Mouse (Mus musculus) embryonic facial prominence, embryonic 14.5 days (tissue): Measurements from ENCODE around the gene Prkn. TPM values are rescaled to one million over a fixed set of nuclear protein-coding genes. Genes with fewer than 3 reads are reported as not detected.

Source experiments
- ATAC-seq: fragments of 200-750 bp; cut with Nextera tagmentation; 2 replicates; pipeline ENCODE4 v1.8.0; 2017; ENCODE audit warnings: low read depth, moderate number of reproducible peaks, moderate TSS enrichment
- DNase-seq: peaks from one replicate; pipeline ENCODE4 v3.0.0-alpha.2; 2015; ENCODE audit warnings: low spot score
- H3K27ac ChIP-seq: fragments of 300-500 bp; sonication (generic); replicated peaks from 2 replicates; pipeline ENCODE4 v1.5.1; 2014; ENCODE audit warnings: low read depth, mild to moderate bottlenecking, low read length, moderate library complexity
- H3K27me3 ChIP-seq: fragments of 300-500 bp; sonication (generic); replicated peaks from 2 replicates; pipeline ENCODE4 v1.6.1; 2014; ENCODE audit warnings: low read length; ENCODE audit not compliant: control insufficient read depth, insufficient read depth
- H3K36me3 ChIP-seq: fragments of 300-500 bp; sonication (generic); 2 replicates; pipeline ENCODE4 v1.6.1; 2014; ENCODE audit warnings: low read length, mixed read lengths; ENCODE audit not compliant: control insufficient read depth, insufficient read depth
- H3K4me1 ChIP-seq: fragments of 300-500 bp; sonication (generic); 2 replicates; pipeline ENCODE4 v1.6.1; 2014; ENCODE audit warnings: antibody characterized with exemption, low read length; ENCODE audit not compliant: control insufficient read depth, insufficient read depth
- H3K4me2 ChIP-seq: fragments of 300-500 bp; sonication (generic); 2 replicates; pipeline ENCODE4 v1.6.1; 2014; ENCODE audit warnings: low read depth, mild to moderate bottlenecking, low read length, moderate library complexity, mixed read lengths
- H3K4me3 ChIP-seq: fragments of 300-500 bp; sonication (generic); 2 replicates; pipeline ENCODE4 v1.5.1; 2014; ENCODE audit warnings: low read depth, mild to moderate bottlenecking, low read length
- H3K9ac ChIP-seq: fragments of 300-500 bp; sonication (generic); 2 replicates; pipeline ENCODE4 v1.6.1; 2014; ENCODE audit warnings: low read depth, mild to moderate bottlenecking, low read length, moderate library complexity, mixed read lengths
- H3K9me3 ChIP-seq: fragments of 300-500 bp; sonication (generic); 2 replicates; pipeline ENCODE4 v1.6.1; 2016; ENCODE audit warnings: low read length; ENCODE audit not compliant: control insufficient read depth
- WGBS: fragments of 180-500 bp; shearing (Covaris S2); extraction: QIAGEN DNeasy Blood & Tissue Kit; methylation state at CpG from one replicate; pipeline ENCODE4 v1.1.7; 2014; 5-methylcytosine and 5-hydroxymethylcytosine counted together
- polyA plus RNA-seq: library from polyadenylated mRNA; unstranded; fragments of >200 nt; fragmentation: Nextera tagmentation; extraction: Ambion mirVana; gene quantifications from 2 replicates; pipeline ENCODE4 v1.2.1, GENCODE M21; 2014

Prkn gene
- polyA plus RNA-seq, 1 experiment from 2014 or later, result 2.9 TPM

DNA sequence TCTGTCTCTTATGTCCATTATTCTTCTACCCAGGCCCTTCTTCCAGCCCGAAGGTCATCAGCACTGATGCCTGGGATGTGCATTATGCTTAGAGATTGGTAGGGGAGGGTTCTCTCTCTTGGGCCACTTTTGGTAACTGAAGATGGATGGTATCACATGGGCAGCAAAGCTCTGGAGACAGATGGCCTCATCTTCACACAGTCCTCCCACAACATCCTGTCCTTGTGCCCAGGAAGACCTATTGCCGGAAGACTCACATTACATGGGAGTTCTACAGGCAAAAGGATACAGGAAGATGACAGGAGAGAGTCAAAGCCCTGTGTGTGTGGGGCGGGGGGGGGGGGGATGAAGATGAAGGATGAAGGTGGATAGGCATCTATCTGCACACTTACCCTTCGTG, 928.2 kb downstream of the Prkn start:
- H3K36me3 ChIP-seq, result no peaks in the 10 kb centered on the region
- H3K27ac ChIP-seq, result no peak overlapping the region
- no peaks in the 10 kb centered on the region for H3K27me3 ChIP-seq
- no peaks in the 10 kb centered on the region for H3K9me3 ChIP-seq
- no peak for DNase-seq
- H3K4me1 ChIP-seq, result peaks cover 3% of the 10 kb centered on the region; the same call in 1 of the 2 replicates
- WGBS, result 70% methylated on average over 4 of the region's 4 CpGs
- no peak for ATAC-seq
- no peak overlapping the region for H3K4me2 ChIP-seq
- no peak overlapping the region for H3K9ac ChIP-seq
- no peak overlapping the region for H3K4me3 ChIP-seq

GRCm38 (mm10) chr17:11768971-11769370, 928.8 kb downstream of the Prkn start:
- no peak overlapping the region for H3K27ac ChIP-seq
- H3K4me2 ChIP-seq, result no peak overlapping the region
- H3K9ac ChIP-seq, result no peak overlapping the region
- no peak overlapping the region for H3K4me3 ChIP-seq
- no peak for ATAC-seq
- no peaks in the 10 kb centered on the region for H3K27me3 ChIP-seq
- 84% methylated on average over 1 of the region's 1 CpGs for WGBS
- DNase-seq, result no peak
- H3K36me3 ChIP-seq, result no peaks in the 10 kb centered on the region
- peaks cover 3% of the 10 kb centered on the region; the same call in 1 of the 2 replicates for H3K4me1 ChIP-seq
- H3K9me3 ChIP-seq, result no peaks in the 10 kb centered on the region

- H3K4me2 ChIP-seq, result no peak overlapping the region
- no peaks in the 10 kb centered on the region for H3K36me3 ChIP-seq
- ATAC-seq (no peak), DNase-seq (no peak)
- 82% methylated on average over 3 of the region's 3 CpGs for WGBS
- H3K27me3 ChIP-seq, result no peaks in the 10 kb centered on the region
- no peaks in the 10 kb centered on the region for H3K9me3 ChIP-seq
- no peak overlapping the region for H3K9ac ChIP-seq
- no peak overlapping the region for H3K4me3 ChIP-seq
- H3K27ac ChIP-seq, result no peak overlapping the region
- H3K4me1 ChIP-seq, result peaks cover 3% of the 10 kb centered on the region; the same call in 1 of the 2 replicates
Observed at GRCm38 (mm10) chr17:11769513-11769912, 929.3 kb downstream of the Prkn start.

DNA sequence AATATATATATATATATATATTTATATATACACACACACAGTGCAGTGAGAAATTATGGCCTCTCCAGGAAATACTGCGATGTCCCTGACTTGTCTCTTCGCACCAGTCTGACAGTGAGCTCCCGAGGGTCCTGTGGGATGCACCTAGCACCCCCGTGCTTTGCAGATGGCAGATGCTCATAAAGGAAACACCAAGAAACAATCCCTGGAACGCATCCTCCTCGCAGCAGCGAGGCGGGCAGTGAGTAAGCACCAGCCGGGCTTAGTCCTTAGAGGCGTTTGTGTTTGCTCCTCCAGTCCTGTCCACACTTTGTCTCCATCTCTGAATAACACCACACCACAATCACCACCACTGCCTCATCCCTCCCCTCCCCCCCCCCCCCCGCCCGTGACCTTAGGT, 939.4 kb downstream of the Prkn start:
- DNase-seq (no peak), ATAC-seq (no peak)
- H3K4me3 ChIP-seq, result no peak overlapping the region
- H3K27me3 ChIP-seq, result no peaks in the 10 kb centered on the region
- no peak overlapping the region for H3K27ac ChIP-seq
- no peak overlapping the region for H3K9ac ChIP-seq
- H3K9me3 ChIP-seq, result no peaks in the 10 kb centered on the region
- no peak overlapping the region for H3K4me2 ChIP-seq
- H3K36me3 ChIP-seq, result no peaks in the 10 kb centered on the region
- 83% methylated on average over 10 of the region's 12 CpGs for WGBS
- no peaks in the 10 kb centered on the region for H3K4me1 ChIP-seq

DNA sequence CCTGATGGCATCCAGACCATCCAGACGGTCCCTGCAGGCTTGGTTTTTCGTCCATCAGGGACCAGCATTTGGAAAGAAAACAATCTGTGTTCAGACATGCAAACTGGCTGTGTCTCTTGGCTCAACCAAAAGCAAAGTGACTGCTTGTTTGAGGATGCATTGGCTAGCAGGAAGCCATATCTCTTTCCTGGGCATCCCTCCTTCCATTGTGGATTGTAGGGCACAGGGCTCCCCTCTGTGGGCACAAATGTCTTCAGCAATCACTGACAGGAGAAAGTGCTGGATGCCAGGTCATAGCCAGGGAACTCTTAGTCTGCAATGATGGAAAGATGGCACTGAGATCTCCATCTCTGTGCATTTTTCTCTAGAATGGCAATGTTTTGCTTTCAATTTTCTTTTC, 939.8 kb downstream of the Prkn start:
- H3K9ac ChIP-seq, result no peak overlapping the region
- WGBS, result 25% methylated on average over 2 of the region's 2 CpGs

DNA sequence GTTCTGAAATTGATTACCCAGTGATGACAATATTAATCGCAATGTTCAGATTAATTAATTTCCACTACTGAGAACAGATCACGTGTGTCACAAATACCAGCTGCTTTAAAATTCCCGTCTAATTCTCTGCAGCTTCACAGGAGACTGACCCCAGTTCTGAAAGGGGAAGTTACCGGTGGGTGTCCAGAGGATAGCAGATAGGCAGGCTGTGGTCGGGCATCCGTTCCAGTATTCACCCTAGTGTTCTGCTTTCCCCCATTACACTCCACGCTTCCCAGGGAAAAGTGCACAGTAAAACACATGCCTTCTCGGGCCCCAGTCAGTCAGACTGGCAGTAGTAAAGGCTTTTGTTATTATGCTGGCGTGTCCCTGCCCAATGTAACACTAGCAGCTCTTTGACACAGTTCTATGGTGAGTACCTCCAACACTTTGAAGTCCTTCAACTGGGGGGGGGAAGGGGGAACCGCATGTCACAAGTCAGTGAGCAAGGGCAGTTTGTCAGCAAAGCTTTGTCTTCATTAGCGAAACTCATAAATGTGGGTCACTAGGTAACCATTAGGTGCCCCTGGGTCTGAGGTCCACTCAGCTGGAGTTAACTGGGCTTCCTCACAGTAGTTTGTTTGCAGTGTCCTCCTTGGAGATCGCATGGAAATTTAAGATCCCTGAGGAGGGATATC, 940.8 kb downstream of the Prkn start:
- ATAC-seq (no peak), DNase-seq (no peak)
- no peaks in the 10 kb centered on the region for H3K9me3 ChIP-seq
- WGBS, result 60% methylated on average over 12 of the region's 12 CpGs
- H3K4me1 ChIP-seq, result no peaks in the 10 kb centered on the region
- H3K4me2 ChIP-seq, result no peak overlapping the region
- H3K9ac ChIP-seq, result no peak overlapping the region
- no peaks in the 10 kb centered on the region for H3K27me3 ChIP-seq
- no peak overlapping the region for H3K27ac ChIP-seq
- no peak overlapping the region for H3K4me3 ChIP-seq
- no peaks in the 10 kb centered on the region for H3K36me3 ChIP-seq

More for the DNA sequence above, 939.8 kb downstream of the Prkn start:
- no peak for ATAC-seq
- Histone ChIP-seq H3K27ac (no peak overlapping the region), H3K36me3 (no peaks in the 10 kb centered on the region), H3K4me3 (no peak overlapping the region), H3K9me3 (no peaks in the 10 kb centered on the region), H3K27me3 (no peaks in the 10 kb centered on the region), H3K4me1 (no peaks in the 10 kb centered on the region), H3K4me2 (no peak overlapping the region)
- DNase-seq, result no peak

- ATAC-seq (no peak), DNase-seq (no peak)
- Histone ChIP-seq H3K9me3 (no peaks in the 10 kb centered on the region), H3K4me3 (no peak overlapping the region), H3K36me3 (no peaks in the 10 kb centered on the region), H3K9ac (no peak overlapping the region), H3K4me1 (no peaks in the 10 kb centered on the region), H3K4me2 (no peak overlapping the region), H3K27me3 (no peaks in the 10 kb centered on the region), H3K27ac (no peak overlapping the region)
- WGBS, result 85% methylated on average over 9 of the region's 9 CpGs
Observed at GRCm38 (mm10) chr17:11788270-11788936, 948.2 kb downstream of the Prkn start.

DNA sequence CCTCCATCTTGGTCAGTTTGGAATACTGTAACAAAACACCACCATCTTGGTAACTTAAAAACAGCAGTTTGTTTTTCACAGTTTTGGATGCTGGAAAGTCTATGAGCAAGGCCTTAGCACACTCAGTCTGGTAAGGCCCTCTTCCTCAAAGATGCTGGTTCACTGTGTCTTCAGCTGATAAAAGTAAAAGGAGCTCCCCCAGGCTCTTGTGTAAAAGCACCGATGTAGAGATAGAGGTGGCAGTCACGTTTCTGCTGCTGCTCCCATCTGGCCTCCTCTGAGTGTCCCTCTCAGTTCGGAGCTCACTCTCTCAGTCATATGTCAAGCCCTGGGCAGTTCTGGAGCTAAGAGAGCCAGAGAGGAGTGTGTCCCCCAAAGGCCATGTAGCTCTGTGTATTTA, 955.8 kb downstream of the Prkn start:
- H3K4me3 ChIP-seq, result no peak overlapping the region
- H3K9me3 ChIP-seq, result no peaks in the 10 kb centered on the region
- no peaks in the 10 kb centered on the region for H3K27me3 ChIP-seq
- no peak overlapping the region for H3K27ac ChIP-seq
- H3K9ac ChIP-seq, result no peak overlapping the region
- H3K36me3 ChIP-seq, result no peaks in the 10 kb centered on the region
- DNase-seq, result no peak
- WGBS, result 85% methylated on average over 3 of the region's 3 CpGs
- H3K4me2 ChIP-seq, result no peak overlapping the region
- no peak for ATAC-seq
- H3K4me1 ChIP-seq, result no peaks in the 10 kb centered on the region

- ATAC-seq (no peak), DNase-seq (no peak)
- no peak overlapping the region for H3K4me2 ChIP-seq
- H3K27ac ChIP-seq, result no peak overlapping the region
- 87% methylated on average over 4 of the region's 4 CpGs for WGBS
- H3K4me3 ChIP-seq, result no peak overlapping the region
- no peaks in the 10 kb centered on the region for H3K27me3 ChIP-seq
- no peaks in the 10 kb centered on the region for H3K9me3 ChIP-seq
- H3K4me1 ChIP-seq, result no peaks in the 10 kb centered on the region
- no peak overlapping the region for H3K9ac ChIP-seq
- H3K36me3 ChIP-seq, result no peaks in the 10 kb centered on the region
Observed at GRCm38 (mm10) chr17:11801226-11801625, 961.0 kb downstream of the Prkn start.
